Mouse (Mus musculus) neural tube, embryonic 12.5 days (tissue): Measurements from ENCODE around the gene Prdm16. TPM values are rescaled to one million over a fixed set of nuclear protein-coding genes. Genes with fewer than 3 reads are reported as not detected.

Experiments
- ATAC-seq: fragments of 200-750 bp; cut with Nextera tagmentation; 2 replicates; pipeline ENCODE4 v1.8.0; 2017; ENCODE audit warnings: low read depth, mild to moderate bottlenecking, moderate TSS enrichment, moderate library complexity; ENCODE audit not compliant: low FRiP score
- H3K27ac ChIP-seq: fragments of 300-500 bp; sonication (generic); 2 replicates; pipeline ENCODE4 v1.5.1; 2016
- H3K27me3 ChIP-seq: fragments of 300-500 bp; sonication (generic); replicated peaks from 2 replicates; pipeline ENCODE4 v1.6.1; 2016; ENCODE audit warnings: mild to moderate bottlenecking
- H3K36me3 ChIP-seq: fragments of 300-500 bp; sonication (generic); 2 replicates; pipeline ENCODE4 v1.6.1; 2016; ENCODE audit warnings: mild to moderate bottlenecking
- H3K4me1 ChIP-seq: fragments of 300-500 bp; sonication (generic); 2 replicates; pipeline ENCODE4 v1.6.1; 2016
- H3K4me2 ChIP-seq: fragments of 300-500 bp; sonication (generic); replicated peaks from 2 replicates; pipeline ENCODE4 v1.6.1; 2016; ENCODE audit warnings: mild to moderate bottlenecking
- H3K4me3 ChIP-seq: fragments of 300-500 bp; sonication (generic); 2 replicates; pipeline ENCODE4 v1.5.1; 2016
- H3K9ac ChIP-seq: fragments of 300-500 bp; sonication (generic); 2 replicates; pipeline ENCODE4 v1.6.1; 2016; ENCODE audit warnings: mild to moderate bottlenecking
- H3K9me3 ChIP-seq: fragments of 300-500 bp; sonication (generic); 2 replicates; pipeline ENCODE4 v1.6.1; 2016; ENCODE audit warnings: mild to moderate bottlenecking
- WGBS: fragments of 180-500 bp; shearing (Covaris S2); methylation state at CpG from one replicate; pipeline ENCODE4 v1.1.7; 2016; 5-methylcytosine and 5-hydroxymethylcytosine counted together
- polyA plus RNA-seq: library from polyadenylated mRNA; unstranded; fragments of >200 nt; fragmentation: Nextera tagmentation; extraction: Ambion mirVana; gene quantifications from 2 replicates; pipeline ENCODE4 v1.2.1, GENCODE M21; 2016

The Prdm16 gene
- polyA plus RNA-seq, 1 experiment from 2014 or later = 12.9 TPM

DNA sequence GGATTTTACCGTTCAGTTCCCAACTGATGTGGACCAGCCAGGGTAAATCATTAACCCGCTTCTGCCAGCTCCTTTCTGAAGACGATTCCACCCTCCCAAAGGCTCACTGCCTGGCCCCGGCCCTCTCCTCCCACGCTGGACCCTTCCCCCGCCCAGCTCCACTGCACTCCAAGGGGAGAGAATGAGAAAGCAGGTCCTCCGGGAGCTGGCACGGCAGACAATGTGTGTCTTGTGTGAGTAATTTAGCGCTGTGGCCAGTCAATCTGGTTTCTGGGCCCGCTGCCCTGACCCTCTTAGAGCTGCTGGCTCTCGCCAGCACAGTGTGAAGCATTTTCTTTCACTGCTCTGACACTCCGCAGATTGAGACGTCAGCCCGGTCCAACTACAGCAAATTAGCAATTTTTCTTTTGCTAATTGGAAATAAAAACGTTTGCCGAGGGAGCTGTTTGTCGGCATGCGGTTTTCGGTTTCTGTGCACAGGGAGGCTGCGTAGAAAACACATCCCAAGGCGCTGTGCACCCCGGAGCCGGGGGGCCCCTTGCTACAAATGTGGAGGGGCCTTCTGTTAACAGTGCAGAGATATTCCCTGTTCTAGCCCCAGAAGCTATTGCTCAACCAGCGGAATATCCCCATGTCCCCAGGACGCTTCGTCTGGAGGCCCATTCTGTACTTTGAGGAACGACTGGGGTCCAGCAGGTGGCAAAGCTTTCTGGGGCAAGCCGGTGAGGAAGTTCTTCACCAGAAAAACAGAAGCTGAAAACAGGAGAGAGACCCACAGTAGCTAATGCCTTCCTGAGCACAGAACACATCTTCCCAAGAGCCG, 136.8 kb downstream of the Prdm16 start:
- H3K4me3 ChIP-seq = no peak overlapping the region
- peak overlapping the region; percentile 43 for H3K4me2 ChIP-seq
- no peak overlapping the region for H3K9ac ChIP-seq
- ATAC-seq = peak; percentile 39; the same call in 1 of the 2 replicates
- 16% methylated on average over 29 of the region's 29 CpGs for WGBS
- H3K9me3 ChIP-seq = no peaks in the 10 kb centered on the region
- H3K27ac ChIP-seq = no peak overlapping the region
- no peaks in the 10 kb centered on the region for H3K36me3 ChIP-seq
- peaks cover 82% of the 10 kb centered on the region for H3K4me1 ChIP-seq
- H3K27me3 ChIP-seq = peaks cover 34% of the 10 kb centered on the region

DNA sequence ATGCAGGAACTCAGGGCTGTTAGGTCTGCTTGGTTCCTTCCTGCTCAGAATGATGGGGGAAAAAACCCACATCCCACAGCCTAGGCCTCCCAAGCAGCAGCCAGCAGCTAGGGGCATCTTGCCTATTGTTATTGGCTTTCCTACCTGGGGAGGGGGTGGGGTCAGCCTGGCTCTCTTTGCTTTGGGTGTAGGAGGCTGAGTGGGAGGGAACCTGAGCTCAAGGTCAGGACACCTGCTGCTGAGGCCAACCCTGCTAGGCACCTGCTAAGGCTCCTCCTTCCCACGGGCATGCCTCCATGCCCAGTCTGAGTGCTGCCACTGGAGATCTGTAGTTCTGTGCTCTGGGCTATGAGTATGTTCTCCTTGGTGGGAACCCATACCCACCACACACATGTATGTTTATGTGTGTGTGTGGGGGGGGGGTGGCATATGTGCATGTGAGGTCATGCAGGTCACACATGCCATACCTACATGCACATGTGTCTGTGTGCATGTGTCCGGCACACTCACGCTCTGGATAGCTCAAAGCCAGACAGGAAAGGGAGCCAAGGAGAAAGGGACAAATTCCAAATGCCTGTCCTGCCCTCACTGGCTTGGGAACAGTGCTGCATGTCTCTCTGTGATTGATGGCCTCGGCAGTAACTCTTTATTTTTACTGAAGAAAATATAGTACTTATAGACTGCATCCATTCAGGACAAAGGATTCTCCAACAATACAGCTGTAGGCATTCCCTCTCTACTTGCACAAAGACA, 139.1 kb downstream of the Prdm16 start:
- no peak overlapping the region for H3K4me2 ChIP-seq
- WGBS = 58% methylated on average over 4 of the region's 4 CpGs
- peaks cover 39% of the 10 kb centered on the region for H3K27me3 ChIP-seq
- H3K27ac ChIP-seq = no peak overlapping the region
- peak; percentile 3; the same call in 1 of the 2 replicates for ATAC-seq
- H3K36me3 ChIP-seq = no peaks in the 10 kb centered on the region
- no peak overlapping the region for H3K9ac ChIP-seq
- no peaks in the 10 kb centered on the region for H3K9me3 ChIP-seq
- H3K4me1 ChIP-seq = peaks cover 82% of the 10 kb centered on the region
- no peak overlapping the region for H3K4me3 ChIP-seq

DNA sequence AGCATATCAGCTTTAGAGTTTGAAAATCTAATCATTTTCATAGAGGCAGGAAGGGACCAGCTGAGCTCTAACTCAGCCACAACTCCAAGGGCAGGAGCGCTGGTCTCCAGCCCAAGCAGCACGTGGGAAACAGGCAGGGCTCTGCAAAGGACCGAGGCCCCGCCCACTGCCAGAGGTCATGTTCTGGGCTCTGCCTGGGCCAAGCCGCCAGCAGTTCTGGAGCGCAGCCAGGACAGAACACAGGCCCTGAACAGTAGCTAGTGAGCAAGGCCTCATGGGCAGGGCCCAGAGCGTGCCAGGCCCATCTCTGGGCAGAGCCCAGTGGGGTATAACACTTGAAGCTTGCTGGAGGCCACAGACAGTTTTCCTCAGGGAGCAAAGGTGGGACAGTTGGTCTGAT, 139.7 kb downstream of the Prdm16 start:
- peaks cover 37% of the 10 kb centered on the region for H3K27me3 ChIP-seq

DNA sequence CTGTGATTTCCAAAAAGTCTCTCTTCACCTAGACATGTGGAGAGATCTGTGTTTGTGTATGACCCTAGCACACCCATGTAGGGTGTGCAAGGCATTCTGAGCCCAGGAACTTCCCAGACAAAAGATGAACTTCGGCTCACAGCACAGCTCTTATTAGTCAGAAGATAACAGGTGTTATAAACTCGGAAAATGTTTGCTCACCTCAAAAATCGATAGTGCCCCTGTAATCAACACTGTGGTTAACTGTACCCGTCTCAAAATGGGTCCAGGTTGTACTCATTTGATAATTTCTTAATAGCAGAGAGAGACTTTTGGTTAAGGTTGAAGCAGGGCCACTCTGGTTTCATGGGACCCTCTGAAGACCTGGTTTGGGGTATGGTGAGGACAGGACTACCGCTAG, 140.2 kb downstream of the Prdm16 start:
- H3K9ac ChIP-seq = no peak overlapping the region
- H3K4me3 ChIP-seq = no peak overlapping the region
- no peak overlapping the region for H3K4me2 ChIP-seq
- H3K27me3 ChIP-seq = peaks cover 37% of the 10 kb centered on the region
- H3K9me3 ChIP-seq = no peaks in the 10 kb centered on the region
- no peak for ATAC-seq
- no peaks in the 10 kb centered on the region for H3K36me3 ChIP-seq
- 88% methylated on average over 5 of the region's 5 CpGs for WGBS
- no peak overlapping the region for H3K27ac ChIP-seq
- H3K4me1 ChIP-seq = peaks cover 75% of the 10 kb centered on the region

More for the DNA sequence above, 139.7 kb downstream of the Prdm16 start:
- Histone ChIP-seq H3K9me3 (no peaks in the 10 kb centered on the region), H3K4me3 (no peak overlapping the region), H3K4me2 (no peak overlapping the region), H3K9ac (0 out of 2 replicates have a peak overlapping the region, but pooled peaks have one; percentile 18), H3K27ac (no peak overlapping the region), H3K4me1 (peaks cover 80% of the 10 kb centered on the region), H3K36me3 (no peaks in the 10 kb centered on the region)
- WGBS = 13% methylated on average over 7 of the region's 7 CpGs
- ATAC-seq = no peak

DNA sequence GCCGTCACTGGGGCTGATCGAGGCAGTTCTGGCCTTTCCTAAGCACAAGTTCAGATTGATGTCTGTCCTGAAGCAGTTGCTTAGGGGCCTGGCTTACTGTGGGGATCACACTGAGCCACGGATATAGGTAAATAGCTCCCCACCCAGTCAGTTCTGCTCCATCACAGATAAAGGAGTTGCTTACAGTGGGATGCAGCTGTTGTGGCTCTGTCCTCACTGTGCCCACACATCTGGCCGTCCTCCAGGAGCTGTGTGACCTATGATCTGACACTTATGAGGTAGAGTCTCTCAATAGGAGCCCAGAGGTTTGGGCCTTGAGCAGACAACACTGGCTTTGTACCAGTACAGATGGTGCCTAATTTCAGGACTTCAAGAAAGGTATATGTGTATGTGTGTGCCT, 142.7 kb downstream of the Prdm16 start:
- Histone ChIP-seq H3K27ac (no peak overlapping the region), H3K36me3 (no peaks in the 10 kb centered on the region), H3K9ac (no peak overlapping the region), H3K4me3 (no peak overlapping the region), H3K4me1 (peaks cover 59% of the 10 kb centered on the region), H3K27me3 (peaks cover 43% of the 10 kb centered on the region), H3K4me2 (no peak overlapping the region), H3K9me3 (no peaks in the 10 kb centered on the region)
- ATAC-seq = no peak
- WGBS = 61% methylated on average over 4 of the region's 4 CpGs

DNA sequence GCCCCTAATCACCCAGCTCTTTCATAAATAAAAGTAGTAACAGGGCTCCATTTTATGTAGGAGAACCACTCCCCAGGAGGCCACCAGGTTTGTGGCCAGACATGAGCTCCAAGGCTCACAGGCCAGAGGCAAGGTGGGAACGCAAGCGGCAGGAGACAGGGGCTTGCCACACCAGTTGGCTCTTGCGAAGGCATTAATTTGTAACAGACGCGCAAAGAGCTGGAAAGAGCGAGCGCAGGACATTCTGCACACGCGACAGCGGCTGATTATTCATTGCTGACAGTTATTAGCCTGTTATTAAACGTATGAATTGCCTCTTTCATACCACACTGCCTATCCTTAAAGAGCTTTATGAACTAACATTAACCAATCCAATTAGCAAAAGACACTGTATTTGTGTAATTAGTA, 144.0 kb downstream of the Prdm16 start:
- Histone ChIP-seq H3K9ac (no peak overlapping the region), H3K9me3 (no peaks in the 10 kb centered on the region), H3K27ac (no peak overlapping the region), H3K4me1 (peaks cover 58% of the 10 kb centered on the region), H3K36me3 (no peaks in the 10 kb centered on the region), H3K4me2 (peak overlapping the region; percentile 13; the same call in 1 of the 2 replicates), H3K4me3 (no peak overlapping the region), H3K27me3 (peaks cover 39% of the 10 kb centered on the region)
- no peak for ATAC-seq
- WGBS = 17% methylated on average over 11 of the region's 11 CpGs

DNA sequence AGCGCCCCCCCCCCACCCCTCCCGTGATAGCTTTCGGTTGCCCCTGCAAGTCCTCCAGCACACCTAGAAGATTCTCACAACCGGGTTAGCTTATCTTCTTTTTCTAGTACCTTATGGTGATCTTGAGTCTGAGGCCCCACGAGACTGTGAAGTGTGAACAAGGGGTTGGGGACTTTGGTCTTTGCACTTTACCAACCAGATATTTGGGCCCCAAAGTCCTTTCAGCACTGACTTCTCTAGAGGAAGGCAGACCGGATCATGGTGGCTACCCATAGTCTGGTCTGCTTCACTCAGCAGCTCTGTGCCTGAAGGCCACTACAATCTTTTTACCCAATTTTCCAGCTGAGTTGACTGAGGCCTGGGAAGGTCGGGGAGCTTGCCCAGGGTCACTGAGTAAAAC, 144.4 kb downstream of the Prdm16 start:
- H3K9me3 ChIP-seq = no peaks in the 10 kb centered on the region
- no peaks in the 10 kb centered on the region for H3K36me3 ChIP-seq
- H3K9ac ChIP-seq = no peak overlapping the region
- H3K4me3 ChIP-seq = no peak overlapping the region
- ATAC-seq = no peak
- peaks cover 42% of the 10 kb centered on the region for H3K27me3 ChIP-seq
- peaks cover 54% of the 10 kb centered on the region for H3K4me1 ChIP-seq
- H3K4me2 ChIP-seq = 0 out of 2 replicates have a peak overlapping the region, but pooled peaks have one; percentile 13
- no peak overlapping the region for H3K27ac ChIP-seq
- 61% methylated on average over 7 of the region's 7 CpGs for WGBS

DNA sequence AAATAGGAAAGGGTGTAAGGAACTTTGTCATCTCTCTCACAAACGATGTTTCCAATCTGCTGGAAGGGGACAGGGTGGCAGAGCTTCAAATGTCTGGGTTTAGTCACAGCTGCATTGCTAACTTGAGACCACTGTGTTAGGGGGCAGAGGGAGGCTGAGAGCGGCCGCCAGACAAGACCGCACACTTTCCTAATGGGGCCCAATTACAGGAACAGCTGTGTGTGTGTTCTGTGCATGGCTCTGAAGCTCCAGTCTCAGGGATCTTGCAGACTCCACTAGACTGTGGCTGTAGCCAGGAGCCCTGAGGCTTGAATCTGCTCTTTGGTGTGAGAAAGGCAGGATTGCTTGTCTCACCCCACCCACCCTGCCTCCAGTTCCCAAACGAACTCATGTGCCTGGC, 148.6 kb downstream of the Prdm16 start:
- no peak overlapping the region for H3K27ac ChIP-seq
- H3K4me2 ChIP-seq = no peak overlapping the region
- WGBS = 29% methylated on average over 5 of the region's 5 CpGs
- peaks cover 62% of the 10 kb centered on the region for H3K27me3 ChIP-seq
- no peak overlapping the region for H3K4me3 ChIP-seq
- no peak overlapping the region for H3K9ac ChIP-seq
- no peak for ATAC-seq
- no peaks in the 10 kb centered on the region for H3K36me3 ChIP-seq
- H3K9me3 ChIP-seq = no peaks in the 10 kb centered on the region
- H3K4me1 ChIP-seq = peaks cover 30% of the 10 kb centered on the region

DNA sequence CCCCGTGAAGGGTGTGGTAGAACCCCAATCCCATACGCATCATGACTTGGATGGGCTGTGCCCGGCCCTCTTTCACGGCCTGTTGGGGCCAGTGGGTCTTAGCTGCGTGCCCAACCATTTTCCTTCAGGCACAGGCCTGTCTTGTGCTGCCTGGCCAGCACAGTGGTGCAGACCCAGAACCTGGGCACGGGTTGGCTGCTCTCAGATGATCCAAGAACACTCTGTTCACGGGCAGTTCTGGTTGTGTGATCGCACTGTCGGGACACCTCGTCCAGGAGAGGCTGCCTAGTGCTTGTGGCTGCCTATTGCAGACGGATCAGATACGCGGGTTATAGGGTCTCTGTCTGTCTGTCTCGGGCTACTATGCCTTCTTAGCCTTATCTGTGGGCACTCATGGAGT, 154.0 kb downstream of the Prdm16 start:
- Histone ChIP-seq H3K36me3 (no peaks in the 10 kb centered on the region), H3K9ac (no peak overlapping the region), H3K27ac (no peak overlapping the region), H3K9me3 (no peaks in the 10 kb centered on the region), H3K27me3 (peaks cover 79% of the 10 kb centered on the region), H3K4me1 (peaks cover 23% of the 10 kb centered on the region), H3K4me2 (no peak overlapping the region), H3K4me3 (no peak overlapping the region)
- 86% methylated on average over 14 of the region's 14 CpGs for WGBS
- no peak for ATAC-seq

DNA sequence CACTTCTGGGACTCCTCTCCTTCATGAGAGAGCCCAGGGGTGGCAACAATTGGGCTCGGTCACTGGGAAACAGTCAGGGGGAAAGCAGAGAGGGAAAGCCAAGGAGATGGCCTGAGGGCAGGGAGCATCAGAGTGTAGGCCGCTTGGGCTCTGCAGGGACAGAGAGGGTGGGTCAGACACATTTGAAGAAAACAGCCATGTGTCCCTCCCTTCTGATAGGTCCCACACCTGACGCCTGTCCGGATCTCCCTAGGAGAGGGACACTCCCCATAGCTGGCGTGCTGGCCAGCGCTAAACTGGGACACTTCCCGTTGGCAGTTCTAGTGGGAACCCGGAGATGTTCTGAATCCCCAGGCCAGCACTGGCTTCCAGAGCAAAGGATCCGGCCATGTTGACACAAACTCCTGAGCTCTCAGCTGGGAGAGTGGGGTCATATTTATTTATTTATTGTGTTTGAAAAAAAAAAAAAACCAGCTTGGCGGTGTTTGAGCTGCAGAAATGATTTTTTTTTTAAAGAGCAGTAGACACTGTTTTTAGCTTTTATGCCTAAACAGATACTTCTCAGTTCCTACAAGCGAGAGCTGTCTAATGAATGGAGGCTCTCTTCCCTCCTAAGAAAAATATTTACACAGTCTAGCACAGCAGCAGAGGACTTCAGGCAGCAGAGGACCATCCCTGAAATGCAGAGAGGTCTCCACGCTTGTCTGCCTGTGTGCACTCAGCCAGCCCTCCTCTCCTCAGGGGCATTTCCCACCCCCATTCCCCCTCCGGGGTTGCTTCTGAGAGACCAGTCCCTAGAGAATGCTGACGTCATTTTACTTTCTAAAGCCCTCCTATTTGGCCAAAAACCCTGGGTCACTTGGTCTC, 154.7 kb downstream of the Prdm16 start:
- Histone ChIP-seq H3K36me3 (no peaks in the 10 kb centered on the region), H3K27me3 (peaks cover 80% of the 10 kb centered on the region), H3K4me2 (no peak overlapping the region), H3K9me3 (no peaks in the 10 kb centered on the region), H3K4me1 (peaks cover 22% of the 10 kb centered on the region), H3K9ac (no peak overlapping the region), H3K4me3 (no peak overlapping the region), H3K27ac (no peak overlapping the region)
- no peak for ATAC-seq
- 59% methylated on average over 14 of the region's 14 CpGs for WGBS

DNA sequence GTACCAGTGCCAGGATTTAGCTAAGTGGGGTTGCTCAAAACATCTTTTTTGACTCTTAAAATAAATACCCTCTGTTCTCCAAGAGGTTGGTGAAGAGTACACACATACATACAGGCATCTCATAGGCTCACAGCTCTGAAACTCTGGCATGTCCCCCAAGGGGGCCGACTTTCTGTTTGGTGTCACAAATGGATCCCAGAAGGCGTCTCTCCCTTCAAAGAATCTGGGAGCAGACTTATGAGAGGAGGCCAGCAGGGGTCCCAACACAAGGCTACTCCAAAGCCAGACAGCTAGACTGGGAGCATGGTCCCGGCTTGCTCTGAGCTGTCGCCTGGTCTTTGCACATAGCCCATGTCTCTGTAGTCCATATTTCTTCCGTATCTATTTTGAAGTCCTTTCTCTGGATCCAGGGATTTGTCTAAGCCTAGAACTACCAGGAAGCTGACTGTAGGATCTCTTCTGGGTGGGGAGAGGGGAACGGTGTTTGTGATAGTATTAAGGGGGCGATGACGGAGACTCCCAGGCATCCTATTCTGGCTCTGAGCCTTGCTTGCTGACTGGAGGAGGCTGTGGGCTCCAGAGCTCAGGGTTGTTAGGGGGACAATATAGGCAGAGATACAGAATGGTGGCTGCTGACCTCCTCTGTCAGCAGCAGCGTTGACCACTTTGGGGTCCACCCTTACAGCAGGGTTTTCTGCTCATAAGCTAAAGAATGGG, 156.0 kb downstream of the Prdm16 start:
- H3K27ac ChIP-seq = no peak overlapping the region
- ATAC-seq = no peak
- H3K4me2 ChIP-seq = no peak overlapping the region
- no peaks in the 10 kb centered on the region for H3K36me3 ChIP-seq
- peaks cover 90% of the 10 kb centered on the region for H3K27me3 ChIP-seq
- no peak overlapping the region for H3K9ac ChIP-seq
- WGBS = 72% methylated on average over 9 of the region's 9 CpGs
- no peaks in the 10 kb centered on the region for H3K9me3 ChIP-seq
- H3K4me3 ChIP-seq = no peak overlapping the region
- peaks cover 22% of the 10 kb centered on the region for H3K4me1 ChIP-seq
